ENCODE assay signal across 18 mouse cellular contexts in genomic region chr3:60277791-60278190, GRCm38 (mm10).
DNase-seq lines count a peak whose midpoint lies in the region; ATAC-seq and TF ChIP-seq lines count a peak whose summit lies in the region.
"Had no signal": no experiment of that assay in that cellular context is flagged by ENCODE, and none has a peak within 500 bp of the region (broad histone marks: within the 10 kb centered on the region; RNA-seq: fewer than 3 reads in every experiment).

No protein-coding gene starts in this region.

- TF ChIP-seq POLR2A in limb, embryonic 14.5 days (IDR thresholded peaks at IDR 0.05; ENCODE audit: borderline replicate concordance, extremely low read depth, insufficient read depth, insufficient read length) = no peak

- H3K4me1 ChIP-seq in heart, embryonic 11.5 days (ENCODE audit: control insufficient read depth, insufficient read depth, low read length) = no peaks in the 10 kb centered on the region
- H3K4me1 ChIP-seq in limb, embryonic 14.5 days (ENCODE audit: control insufficient read depth, insufficient read depth, low read length) = no peaks in the 10 kb centered on the region
- H3K4me1 ChIP-seq in limb, embryonic 10.5 days = no peaks in the 10 kb centered on the region
- H3K4me1 ChIP-seq: embryonic facial prominence, embryonic 12.5 days; forebrain, embryonic 15.5 days; heart, embryonic 15.5 days; hindbrain, embryonic 13.5 days had no signal

- no peak overlapping the region for H3K4me2 ChIP-seq in heart, embryonic 11.5 days
- no peak overlapping the region for H3K4me2 ChIP-seq in limb, embryonic 14.5 days (replicated peaks; ENCODE audit: low read depth, low read length, severe bottlenecking)
- H3K4me2 ChIP-seq: embryonic facial prominence, embryonic 12.5 days; forebrain, embryonic 15.5 days; heart, embryonic 15.5 days; hindbrain, embryonic 13.5 days had no signal

- no peaks in the 10 kb centered on the region for H3K27me3 ChIP-seq in heart, embryonic 11.5 days (ENCODE audit: control insufficient read depth, insufficient read depth, low read length)
- no peaks in the 10 kb centered on the region for H3K27me3 ChIP-seq in limb, embryonic 14.5 days (ENCODE audit: control insufficient read depth, insufficient read depth, low read length)
- H3K27me3 ChIP-seq in limb, embryonic 10.5 days (ENCODE audit: low read depth, poor library complexity, severe bottlenecking) = no peaks in the 10 kb centered on the region
- H3K27me3 ChIP-seq: embryonic facial prominence, embryonic 12.5 days; forebrain, embryonic 15.5 days; heart, embryonic 15.5 days; hindbrain, embryonic 13.5 days; Patski had no signal

- H3K9me3 ChIP-seq in heart, embryonic 11.5 days (replicated peaks; ENCODE audit: control insufficient read depth, low read length) = no peaks in the 10 kb centered on the region
- no peaks in the 10 kb centered on the region for H3K9me3 ChIP-seq in limb, embryonic 14.5 days (ENCODE audit: control insufficient read depth, low read length)
- no peaks in the 10 kb centered on the region for H3K9me3 ChIP-seq in limb, embryonic 10.5 days (replicated peaks)
- H3K9me3 ChIP-seq: embryonic facial prominence, embryonic 12.5 days; forebrain, embryonic 15.5 days; heart, embryonic 15.5 days; hindbrain, embryonic 13.5 days had no signal

- H3K36me3 ChIP-seq in heart, embryonic 11.5 days (ENCODE audit: control insufficient read depth, insufficient read depth, low read length) = no peaks in the 10 kb centered on the region
- H3K36me3 ChIP-seq in limb, embryonic 14.5 days (ENCODE audit: control insufficient read depth, insufficient read depth, low read length) = no peaks in the 10 kb centered on the region
- H3K36me3 ChIP-seq in limb, embryonic 10.5 days = no peaks in the 10 kb centered on the region
- H3K36me3 ChIP-seq: embryonic facial prominence, embryonic 12.5 days; forebrain, embryonic 15.5 days; heart, embryonic 15.5 days; hindbrain, embryonic 13.5 days had no signal

- no peak overlapping the region for H3K9ac ChIP-seq in heart, embryonic 11.5 days (ENCODE audit: low read depth, low read length)
- H3K9ac ChIP-seq in limb, embryonic 14.5 days (ENCODE audit: low read depth, low read length, severe bottlenecking) = no peak overlapping the region
- H3K9ac ChIP-seq: embryonic facial prominence, embryonic 12.5 days; forebrain, embryonic 15.5 days; heart, embryonic 15.5 days; hindbrain, embryonic 13.5 days had no signal

- 41% methylated on average over 1 of the region's 1 CpGs for WGBS in heart, embryonic 11.5 days (ENCODE audit: insufficient replicate concordance)
- 69% methylated on average over 1 of the region's 1 CpGs for WGBS in limb, embryonic 14.5 days
- 93% methylated on average over 1 of the region's 1 CpGs for WGBS in limb, embryonic 10.5 days

- no peak for ATAC-seq in heart, embryonic 11.5 days (replicated peaks; ENCODE audit: insufficient number of reproducible peaks, low FRiP score, low TSS enrichment)
- ATAC-seq in limb, embryonic 14.5 days (ENCODE audit: low FRiP score, low read depth) = no peak
- ATAC-seq: activated CD4-positive, CD25-positive, alpha-beta regulatory T cell, adult 4 months; forebrain, embryonic 15.5 days; hindbrain, postnatal 0 days; Patski had no signal

- H3K4me3 ChIP-seq in heart, embryonic 11.5 days (ENCODE audit: low read depth, low read length) = no peak overlapping the region
- H3K4me3 ChIP-seq in limb, embryonic 14.5 days (replicated peaks; ENCODE audit: low read length) = no peak overlapping the region
- H3K4me3 ChIP-seq in limb, embryonic 10.5 days = no peak overlapping the region
- H3K4me3 ChIP-seq: embryonic facial prominence, embryonic 12.5 days; forebrain, embryonic 15.5 days; heart, embryonic 15.5 days; hindbrain, embryonic 13.5 days had no signal

- DNase-seq in cerebellum, postnatal 10 days = peak; percentile 17 to 28
- DNase-seq in cerebellum, adult 8-10 months = no peak
- peak; percentile 91 for DNase-seq in heart, adult 11 months
- peak; percentile 17 for DNase-seq in limb, embryonic 14.5 days (ENCODE audit: low spot score)
- DNase-seq in limb, embryonic 10.5 days (ENCODE audit: low spot score) = no peak
- DNase-seq in embryo, embryonic 10.5 days (ENCODE audit: low spot score) = no peak
- DNase-seq: adrenal gland, postnatal 14 days; gastrocnemius, postnatal 10 days; kidney, adult 11 months; kidney, adult 9 months had no signal

- H3K27ac ChIP-seq in heart, embryonic 11.5 days (ENCODE audit: low read depth, low read length) = no peak overlapping the region
- no peak overlapping the region for H3K27ac ChIP-seq in limb, embryonic 14.5 days (replicated peaks; ENCODE audit: low read depth, low read length)
- H3K27ac ChIP-seq in limb, embryonic 10.5 days = no peak overlapping the region
- H3K27ac ChIP-seq: embryonic facial prominence, embryonic 12.5 days; forebrain, embryonic 15.5 days; heart, embryonic 15.5 days; hindbrain, embryonic 13.5 days; hindbrain, postnatal 0 days had no signal

Comparison
In these comparisons a context has a peak if more than half of its experiments do, and no peak if none do; other contexts are left out.
1. DNase-seq: peak in cerebellum, postnatal 10 days (2 of 2), heart, adult 11 months (single experiment) and limb, embryonic 14.5 days (single experiment); none in cerebellum, adult 8-10 months (single experiment), limb, embryonic 10.5 days (single experiment) and embryo, embryonic 10.5 days (single experiment).